Mouse (Mus musculus): Measurements from ENCODE around the gene Foxe1. TPM values are rescaled to one million over a fixed set of nuclear protein-coding genes. Genes with fewer than 3 reads are reported as not detected.

Foxe1 gene
- polyA plus RNA-seq (2015; fragmentation: Nextera tagmentation; extraction: Ambion mirVana): not detected in 2 replicates

- Histone ChIP-seq H3K27ac (no peak within 1 kb of the TSS), H3K4me1 (peaks cover 20% of the 10 kb centered on the region), H3K9ac (no peak within 1 kb of the TSS; the same call in 1 of the 2 replicates), H3K9me3 (no peaks in the 10 kb centered on the region), H3K36me3 (no peaks in the 10 kb centered on the region), H3K4me2 (replicated peaks) (peak within 1 kb of the TSS; percentile 60), H3K4me3 (peak within 1 kb of the TSS; percentile 42), H3K27me3 (peaks cover 100% of the 10 kb centered on the region)
- peak; percentile 44 for ATAC-seq (ENCODE audit: low FRiP score, low read depth)
- WGBS: 2% methylated on average over 69 of the region's 70 CpGs
These were observed at the start of gene Foxe1 for GRCm38 (mm10) chr4:46343596-46344260. Foxe1 (plus strand) TSS chr4:46343609.

GRCm38 (mm10) chr4:46304071-46304470 lies 39.3 kb upstream of the Foxe1 start:
- Histone ChIP-seq H3K9me3 (no peaks in the 10 kb centered on the region), H3K4me2 (replicated peaks) (peak overlapping the region; percentile 83), H3K27ac (no peak overlapping the region), H3K27me3 (peaks cover 60% of the 10 kb centered on the region), H3K9ac (peak overlapping the region; percentile 4; the same call in 1 of the 2 replicates), H3K36me3 (no peaks in the 10 kb centered on the region), H3K4me1 (peaks cover 6% of the 10 kb centered on the region), H3K4me3 (peak overlapping the region; percentile 73)
- no peak for ATAC-seq (ENCODE audit: low FRiP score, low read depth)
- 4% methylated on average over 8 of the region's 8 CpGs for WGBS

DNA sequence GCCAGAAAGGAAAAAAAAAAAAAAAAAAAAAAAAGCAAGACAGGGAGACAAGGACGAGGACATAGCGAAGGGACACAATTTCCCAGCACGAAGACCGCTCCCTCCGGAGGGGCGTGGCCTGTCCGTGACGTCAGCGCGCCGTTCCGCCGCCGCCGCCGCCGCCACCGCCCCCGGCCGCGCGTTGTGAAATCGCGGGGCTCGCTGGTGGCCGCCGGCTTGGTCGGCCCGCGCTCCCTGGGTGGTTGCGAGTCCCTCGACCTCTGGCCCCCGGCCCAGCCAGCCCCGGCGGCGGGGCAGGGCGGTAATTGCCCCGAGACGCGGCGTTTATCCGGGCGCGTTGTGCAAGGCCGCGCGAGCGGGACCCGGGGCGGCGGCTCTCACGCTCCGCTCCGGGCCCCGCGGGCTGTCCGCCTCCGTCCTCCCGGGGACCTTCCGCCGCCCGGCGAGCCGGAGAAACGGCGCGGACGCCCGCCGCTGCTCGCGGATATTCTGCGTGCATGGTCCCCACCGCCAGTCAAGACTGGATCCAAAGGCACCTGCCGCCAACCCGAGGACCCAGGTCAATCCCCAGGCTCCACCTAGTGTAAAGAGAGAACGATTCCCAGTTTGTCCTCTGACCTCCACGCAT lies 38.5 kb upstream of the Foxe1 start:
- H3K4me2 ChIP-seq (replicated peaks): peak overlapping the region; percentile 83
- H3K4me1 ChIP-seq: peaks cover 6% of the 10 kb centered on the region
- no peak overlapping the region for H3K27ac ChIP-seq
- peak; percentile 80 for ATAC-seq (ENCODE audit: low FRiP score, low read depth)
- under 1% methylated on average over 64 of the region's 78 CpGs for WGBS
- peak overlapping the region; percentile 73 for H3K4me3 ChIP-seq
- H3K27me3 ChIP-seq: peaks cover 59% of the 10 kb centered on the region
- H3K36me3 ChIP-seq: no peaks in the 10 kb centered on the region
- no peaks in the 10 kb centered on the region for H3K9me3 ChIP-seq
- H3K9ac ChIP-seq: peak overlapping the region; percentile 77

DNA sequence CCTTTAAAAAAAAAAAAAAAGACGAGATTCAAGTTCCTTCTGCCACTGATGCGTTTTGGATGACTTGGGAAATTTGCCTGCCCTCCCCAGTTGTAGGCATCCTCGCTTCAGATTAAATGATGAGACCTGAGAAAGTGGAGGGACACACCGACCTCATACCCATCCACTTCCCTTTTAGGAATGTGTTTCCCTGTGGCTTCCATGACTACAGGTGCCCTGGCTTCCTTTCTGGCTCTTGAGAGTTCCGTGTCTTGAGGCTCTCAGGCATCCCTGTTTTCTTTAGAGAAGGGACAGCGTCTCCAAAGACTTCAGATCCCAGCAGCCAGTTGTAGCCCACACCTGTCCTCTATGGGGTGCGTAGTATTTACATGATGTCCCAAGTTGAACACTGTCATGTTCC lies 38.0 kb upstream of the Foxe1 start:
- no peak for ATAC-seq (ENCODE audit: low FRiP score, low read depth)
- peak overlapping the region; percentile 73 for H3K4me3 ChIP-seq
- peaks cover 6% of the 10 kb centered on the region for H3K4me1 ChIP-seq
- peaks cover 55% of the 10 kb centered on the region for H3K27me3 ChIP-seq
- no peak overlapping the region for H3K9ac ChIP-seq
- WGBS: 20% methylated on average over 7 of the region's 7 CpGs
- no peaks in the 10 kb centered on the region for H3K9me3 ChIP-seq
- no peaks in the 10 kb centered on the region for H3K36me3 ChIP-seq
- peak overlapping the region; percentile 83 for H3K4me2 ChIP-seq (replicated peaks)
- no peak overlapping the region for H3K27ac ChIP-seq

DNA sequence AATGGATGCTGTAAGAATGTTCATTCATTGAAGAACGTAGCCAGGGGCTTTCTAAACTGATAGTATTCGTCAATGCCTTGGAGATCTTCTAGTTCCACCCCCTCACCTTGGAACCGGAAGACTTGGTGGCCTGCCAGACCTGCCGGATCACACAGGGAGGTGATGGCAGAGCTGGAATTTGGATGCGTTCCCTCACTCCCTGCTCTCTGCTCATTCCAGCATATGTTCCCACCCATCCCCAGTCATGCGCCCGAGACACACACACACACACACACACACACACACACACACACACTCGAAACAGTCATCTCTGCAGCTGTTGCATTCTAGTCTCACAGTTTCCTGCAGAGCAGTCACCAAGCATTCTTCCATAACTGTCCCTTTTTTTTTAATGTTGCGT lies 36.1 kb upstream of the Foxe1 start:
- Histone ChIP-seq H3K36me3 (no peaks in the 10 kb centered on the region), H3K27ac (no peak overlapping the region), H3K4me1 (peaks cover 6% of the 10 kb centered on the region), H3K27me3 (peaks cover 59% of the 10 kb centered on the region), H3K9me3 (no peaks in the 10 kb centered on the region), H3K4me2 (replicated peaks) (no peak overlapping the region), H3K4me3 (no peak overlapping the region), H3K9ac (no peak overlapping the region)
- 45% methylated on average over 9 of the region's 9 CpGs for whole genome bisulfite sequencing
- ATAC-seq (ENCODE audit: low FRiP score, low read depth): no peak

GRCm38 (mm10) chr4:46307869-46308268 lies 35.5 kb upstream of the Foxe1 start:
- H3K27me3 ChIP-seq: peaks cover 59% of the 10 kb centered on the region
- no peaks in the 10 kb centered on the region for H3K36me3 ChIP-seq
- peaks cover 6% of the 10 kb centered on the region for H3K4me1 ChIP-seq
- no peaks in the 10 kb centered on the region for H3K9me3 ChIP-seq
- H3K9ac ChIP-seq: no peak overlapping the region
- H3K4me3 ChIP-seq: no peak overlapping the region
- WGBS: 80% methylated on average over 7 of the region's 7 CpGs
- H3K27ac ChIP-seq: no peak overlapping the region
- no peak overlapping the region for H3K4me2 ChIP-seq (replicated peaks)
- no peak for ATAC-seq (ENCODE audit: low FRiP score, low read depth)

GRCm38 (mm10) chr4:46311631-46312030 lies 31.8 kb upstream of the Foxe1 start:
- 76% methylated on average over 2 of the region's 2 CpGs for WGBS
- Histone ChIP-seq H3K9ac (no peak overlapping the region), H3K4me1 (no peaks in the 10 kb centered on the region), H3K9me3 (no peaks in the 10 kb centered on the region), H3K4me3 (no peak overlapping the region), H3K36me3 (no peaks in the 10 kb centered on the region), H3K4me2 (replicated peaks) (no peak overlapping the region), H3K27ac (no peak overlapping the region), H3K27me3 (peaks cover 32% of the 10 kb centered on the region)
- no peak for ATAC-seq (ENCODE audit: low FRiP score, low read depth)

DNA sequence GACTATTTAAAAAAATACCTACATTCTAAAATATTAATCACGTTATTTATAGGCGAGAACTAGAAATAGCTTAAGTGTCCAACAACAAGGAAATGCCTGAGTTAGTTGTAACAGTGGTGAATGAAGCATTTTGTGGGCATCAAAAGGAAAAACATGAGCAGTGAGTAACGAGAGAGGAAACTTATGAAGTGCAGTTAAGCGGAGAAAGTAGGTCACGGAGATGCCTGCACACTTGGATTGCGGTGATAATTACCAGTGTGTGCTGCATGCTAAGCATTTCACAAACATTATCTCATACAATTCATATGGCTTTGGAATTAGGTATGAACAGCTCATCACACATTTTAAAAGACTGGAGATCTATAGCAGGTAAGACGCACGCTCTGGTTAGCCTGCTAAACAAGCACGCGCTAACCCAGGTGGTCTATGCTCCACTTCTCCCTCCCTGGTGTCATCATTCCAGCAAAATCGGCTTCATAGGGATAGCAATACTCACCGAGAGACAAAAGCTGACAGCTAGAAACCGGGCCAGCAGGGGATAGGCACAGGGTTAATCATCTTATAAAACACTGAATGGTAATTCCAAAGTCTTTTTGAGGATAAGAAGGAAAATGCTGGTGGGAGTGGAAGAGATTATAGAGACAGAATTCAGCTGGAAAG lies 21.5 kb upstream of the Foxe1 start:
- Histone ChIP-seq H3K4me1 (no peaks in the 10 kb centered on the region), H3K27me3 (peaks cover 35% of the 10 kb centered on the region), H3K4me3 (no peak overlapping the region), H3K9me3 (no peaks in the 10 kb centered on the region; the same call in 1 of the 2 replicates), H3K36me3 (no peaks in the 10 kb centered on the region), H3K4me2 (replicated peaks) (no peak overlapping the region), H3K9ac (no peak overlapping the region), H3K27ac (no peak overlapping the region)
- no peak for ATAC-seq (ENCODE audit: low FRiP score, low read depth)
- 80% methylated on average over 13 of the region's 13 CpGs for WGBS

GRCm38 (mm10) chr4:46322715-46323114 lies 20.7 kb upstream of the Foxe1 start:
- no peaks in the 10 kb centered on the region for H3K4me1 ChIP-seq
- no peaks in the 10 kb centered on the region; the same call in 1 of the 2 replicates for H3K9me3 ChIP-seq
- peaks cover 32% of the 10 kb centered on the region for H3K27me3 ChIP-seq
- WGBS: 44% methylated on average over 4 of the region's 4 CpGs
- no peak overlapping the region for H3K4me3 ChIP-seq
- H3K27ac ChIP-seq: no peak overlapping the region
- ATAC-seq (ENCODE audit: low FRiP score, low read depth): no peak
- H3K9ac ChIP-seq: no peak overlapping the region
- no peaks in the 10 kb centered on the region for H3K36me3 ChIP-seq
- H3K4me2 ChIP-seq (replicated peaks): no peak overlapping the region

GRCm38 (mm10) chr4:46328906-46329305 lies 14.5 kb upstream of the Foxe1 start:
- no peak for ATAC-seq (ENCODE audit: low FRiP score, low read depth)
- WGBS: 60% methylated on average over 3 of the region's 3 CpGs
- H3K27me3 ChIP-seq: peaks cover 23% of the 10 kb centered on the region

DNA sequence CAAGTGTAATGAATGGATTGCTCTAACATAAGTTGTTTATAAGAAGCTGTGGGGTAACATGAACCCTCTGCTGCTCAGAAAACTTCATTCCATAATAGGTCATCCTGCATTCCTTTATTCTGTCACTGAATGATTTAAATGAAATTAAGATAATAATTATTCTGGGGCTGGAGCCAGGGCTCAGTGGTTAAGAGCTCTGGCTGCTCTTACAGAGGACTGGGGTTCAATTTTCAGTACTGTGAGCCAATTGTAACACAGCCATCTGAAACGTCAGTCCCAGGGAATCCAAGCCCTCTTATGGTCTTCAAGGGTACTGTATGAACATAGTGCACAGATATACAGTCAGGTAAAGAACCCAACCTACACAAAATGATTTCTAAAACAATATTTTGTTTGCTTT lies 7.6 kb upstream of the Foxe1 start:
- H3K9ac ChIP-seq: no peak overlapping the region
- no peaks in the 10 kb centered on the region for H3K36me3 ChIP-seq
- H3K9me3 ChIP-seq: no peaks in the 10 kb centered on the region
- 24% methylated on average over 1 of the region's 1 CpGs for WGBS
- H3K4me1 ChIP-seq: no peaks in the 10 kb centered on the region
- peaks cover 71% of the 10 kb centered on the region for H3K27me3 ChIP-seq
- H3K27ac ChIP-seq: no peak overlapping the region
- no peak overlapping the region for H3K4me3 ChIP-seq
- no peak overlapping the region for H3K4me2 ChIP-seq (replicated peaks)
- no peak for ATAC-seq (ENCODE audit: low FRiP score, low read depth)

More at GRCm38 (mm10) chr4:46328906-46329305, 14.5 kb upstream of the Foxe1 start:
- H3K27ac ChIP-seq: no peak overlapping the region
- no peak overlapping the region for H3K4me3 ChIP-seq
- H3K4me2 ChIP-seq (replicated peaks): no peak overlapping the region
- H3K9me3 ChIP-seq: no peaks in the 10 kb centered on the region
- no peaks in the 10 kb centered on the region for H3K36me3 ChIP-seq
- no peak overlapping the region for H3K9ac ChIP-seq
- H3K4me1 ChIP-seq: no peaks in the 10 kb centered on the region

GRCm38 (mm10) chr4:46337990-46338389 lies 5.4 kb upstream of the Foxe1 start:
- no peaks in the 10 kb centered on the region for H3K9me3 ChIP-seq
- H3K36me3 ChIP-seq: no peaks in the 10 kb centered on the region
- H3K4me2 ChIP-seq (replicated peaks): no peak overlapping the region
- no peak overlapping the region for H3K4me3 ChIP-seq
- no peak overlapping the region for H3K27ac ChIP-seq
- H3K27me3 ChIP-seq: peaks cover 78% of the 10 kb centered on the region
- ATAC-seq (ENCODE audit: low FRiP score, low read depth): no peak
- no peak overlapping the region for H3K9ac ChIP-seq
- peaks cover 8% of the 10 kb centered on the region for H3K4me1 ChIP-seq
- WGBS: 4% methylated on average over 3 of the region's 3 CpGs

Data from limb, embryonic 13.5 days (tissue).